Mouse (Mus musculus): ENCODE measurements at regions not wholly inside any gene's neighbourhood (a gene's known extent, or its start where the extent isn't known, plus 50 kb on each side); places are given as distances from the start of the nearest gene placed in this dataset.

- no peak for DNase-seq (ENCODE audit: low spot score)
Measured at GRCm38 (mm10) chr8:8054224-8054916, 606.7 kb downstream of the Efnb2 start.

GRCm38 (mm10) chr8:8051186-8051585, 609.9 kb downstream of the Efnb2 start:
- no peak for DNase-seq (ENCODE audit: low spot score)

DNA sequence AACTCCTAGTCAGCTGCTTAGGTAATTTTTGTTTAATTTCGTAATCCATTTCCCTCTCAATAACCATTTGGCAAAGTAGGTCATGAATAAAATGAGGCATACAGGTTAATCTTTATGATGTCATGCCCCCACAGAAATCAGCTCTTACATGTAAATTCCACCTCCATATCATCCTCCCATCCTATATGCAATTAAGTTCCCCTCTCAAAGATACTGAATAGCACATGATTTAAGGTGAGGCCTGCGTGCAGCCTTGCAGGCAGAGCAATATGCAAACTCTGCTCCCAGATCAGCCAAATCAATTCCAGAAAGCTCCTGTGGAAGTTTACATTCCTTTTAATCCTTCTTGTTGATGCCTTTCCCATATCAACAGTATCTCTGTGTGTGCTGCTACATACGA, 610.3 kb downstream of the Efnb2 start:
- DNase-seq (ENCODE audit: low spot score), result no peak

GRCm38 (mm10) chr8:8044926-8045325, 616.1 kb downstream of the Efnb2 start:
- DNase-seq (ENCODE audit: low spot score), result no peak

- no peak for DNase-seq (ENCODE audit: low spot score)
Measured at GRCm38 (mm10) chr8:8044296-8044695, 616.7 kb downstream of the Efnb2 start.

DNA sequence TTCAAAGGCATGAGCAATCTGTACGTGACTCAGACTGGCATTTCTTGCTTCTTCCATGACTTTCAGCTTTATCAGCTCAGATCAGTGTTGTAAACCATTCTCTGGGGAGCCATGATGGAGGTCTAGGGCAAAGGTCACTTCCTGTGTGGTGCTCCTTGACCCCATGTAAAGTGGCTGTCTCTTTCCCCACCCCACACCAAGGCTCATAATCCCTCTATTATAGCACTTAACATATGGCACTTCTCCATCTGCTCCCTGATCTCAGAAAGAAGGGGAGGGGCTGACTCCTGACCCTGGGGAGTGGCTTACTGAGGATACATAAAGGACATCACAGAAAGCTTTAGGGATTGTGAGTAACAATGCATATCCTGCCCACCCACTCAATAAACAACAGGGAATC, 623.1 kb downstream of the Efnb2 start:
- no peak for DNase-seq (ENCODE audit: low spot score)

- DNase-seq (ENCODE audit: low spot score), result no peak
Measured at GRCm38 (mm10) chr8:8011151-8011550, 649.9 kb downstream of the Efnb2 start.

- no peak for DNase-seq (ENCODE audit: low spot score)
Measured at GRCm38 (mm10) chr8:7994905-7995304, 666.1 kb downstream of the Efnb2 start.

GRCm38 (mm10) chr8:7988820-7989219, 672.2 kb downstream of the Efnb2 start:
- DNase-seq (ENCODE audit: low spot score), result no peak

DNA sequence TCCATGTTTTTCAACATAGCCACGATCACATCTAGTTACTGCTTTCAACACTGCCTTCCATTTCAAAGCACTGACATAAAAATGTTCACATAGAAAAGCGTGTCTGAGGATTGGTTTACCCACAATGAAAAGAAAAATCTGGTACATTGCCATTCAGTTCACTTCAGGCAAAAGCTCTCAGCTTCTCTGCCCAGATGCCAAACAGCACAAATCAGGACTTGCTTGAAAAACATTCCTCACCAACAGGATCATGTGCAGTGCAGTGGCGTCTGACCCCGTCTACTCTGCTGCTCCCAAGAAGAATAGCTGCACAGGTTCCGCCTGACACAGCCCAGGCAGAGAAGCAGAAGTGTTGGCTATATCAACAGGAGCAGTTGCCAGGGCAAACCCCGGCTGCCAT, 684.0 kb downstream of the Efnb2 start:
- no peak for DNase-seq (ENCODE audit: low spot score)

GRCm38 (mm10) chr8:7973791-7974190, 687.3 kb downstream of the Efnb2 start:
- DNase-seq (ENCODE audit: low spot score), result no peak

GRCm38 (mm10) chr8:7964276-7964675, 696.8 kb downstream of the Efnb2 start:
- DNase-seq (ENCODE audit: low spot score), result no peak

- no peak for DNase-seq (ENCODE audit: low spot score)
Measured at GRCm38 (mm10) chr8:7956745-7957144, 704.3 kb downstream of the Efnb2 start.

GRCm38 (mm10) chr8:7954851-7955250, 706.2 kb downstream of the Efnb2 start:
- DNase-seq (ENCODE audit: low spot score), result no peak

DNA sequence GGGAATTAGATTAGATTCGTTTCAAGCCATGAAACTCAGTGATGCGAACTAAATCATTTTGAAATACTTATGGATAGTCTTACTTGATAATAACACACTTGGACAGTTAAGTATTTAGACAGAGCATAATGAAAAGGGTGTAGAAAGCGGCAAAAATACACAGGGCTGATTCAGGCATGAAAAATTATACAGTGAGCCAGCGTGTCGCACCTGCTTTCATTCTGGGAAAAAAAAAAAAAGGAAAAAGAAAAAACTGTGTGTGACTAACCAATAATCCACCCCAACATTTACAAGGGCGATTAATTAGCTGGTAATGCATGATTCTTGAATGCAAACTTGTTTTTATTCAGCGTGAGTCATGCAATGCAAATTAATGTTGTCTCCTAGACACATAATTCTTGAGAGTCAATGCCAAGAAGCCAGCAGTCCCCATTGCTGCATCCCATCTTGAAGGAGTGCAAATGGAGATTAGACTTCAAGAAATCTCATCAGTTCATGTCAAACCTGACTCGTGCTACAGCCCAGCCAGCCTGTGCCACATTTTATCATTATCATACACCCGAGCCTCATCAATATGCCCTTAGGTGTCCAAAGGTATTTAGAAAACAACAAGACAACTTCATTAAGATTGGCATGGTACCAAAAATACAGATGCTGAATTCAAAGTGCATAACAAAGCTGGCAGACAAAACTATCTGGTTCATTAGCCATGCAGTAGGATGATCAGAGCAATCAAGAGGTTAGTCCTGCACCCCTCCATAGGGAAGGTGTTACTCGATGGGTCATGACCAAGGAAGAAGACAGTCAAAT, 714.9 kb downstream of the Efnb2 start:
- no peak for DNase-seq (ENCODE audit: low spot score)

DNA sequence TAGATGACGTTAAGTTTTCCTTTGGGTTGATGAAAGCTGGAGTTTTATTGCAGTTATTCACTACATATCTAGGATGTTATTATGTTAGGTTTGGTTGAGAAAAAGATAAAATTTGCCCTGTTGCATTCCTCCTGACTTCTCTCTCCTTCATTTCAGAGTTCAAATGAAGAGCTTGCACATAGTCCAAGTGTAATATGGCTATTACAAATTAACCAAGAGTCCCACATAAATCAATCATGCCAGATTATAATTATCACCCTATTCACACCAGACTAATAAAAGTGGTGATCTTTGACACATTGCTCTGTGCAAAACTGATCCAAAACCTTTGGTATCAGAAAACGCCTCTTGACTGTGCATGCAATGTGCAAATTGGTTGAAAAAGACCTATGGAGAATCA, 724.4 kb downstream of the Efnb2 start:
- DNase-seq (ENCODE audit: low spot score), result no peak

GRCm38 (mm10) chr8:7919416-7919815, 741.6 kb downstream of the Efnb2 start:
- DNase-seq (ENCODE audit: low spot score), result no peak

GRCm38 (mm10) chr8:7894338-7894737, 766.7 kb downstream of the Efnb2 start:
- DNase-seq (ENCODE audit: low spot score), result no peak

DNA sequence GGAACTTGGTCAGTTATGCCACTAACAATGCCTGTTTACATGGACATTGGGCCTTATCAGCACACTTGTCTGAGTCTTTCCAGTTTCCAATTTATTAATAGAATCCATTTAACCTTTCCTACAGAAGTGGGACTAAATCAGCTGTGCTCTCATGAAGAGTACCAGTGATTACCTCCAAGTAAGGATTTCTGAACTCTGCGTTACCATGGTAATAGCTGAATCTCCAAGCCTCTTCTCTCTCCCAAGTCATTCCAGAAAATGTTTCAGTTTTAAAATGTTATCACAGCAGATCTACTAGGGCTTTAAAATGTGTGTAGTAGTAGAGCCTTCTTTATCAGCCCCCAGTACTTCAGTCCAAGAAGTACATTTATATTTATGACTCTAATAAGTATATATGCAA, 807.9 kb downstream of the Efnb2 start:
- peak; percentile 7 for DNase-seq (ENCODE audit: low spot score)

DNA sequence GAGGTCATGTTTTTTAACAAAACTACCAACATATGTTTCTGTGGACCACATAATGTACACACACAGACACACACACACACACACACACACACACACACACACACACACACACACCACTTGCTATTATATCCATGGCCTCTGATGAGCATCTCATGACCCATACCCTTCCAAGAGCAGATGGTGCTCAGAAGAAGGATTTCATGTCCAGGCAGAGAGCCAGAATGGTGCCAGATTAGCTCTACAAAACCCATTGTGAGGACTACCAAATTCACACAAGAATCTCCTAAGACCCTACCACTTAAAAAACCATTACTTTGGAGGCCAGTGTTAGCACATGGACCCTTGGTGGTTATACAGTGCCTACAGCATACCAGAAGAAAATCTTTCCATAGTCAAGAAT, 810.5 kb downstream of the Efnb2 start:
- no peak for DNase-seq (ENCODE audit: low spot score)

GRCm38 (mm10) chr8:7831948-7832347, 829.1 kb downstream of the Efnb2 start:
- no peak for DNase-seq (ENCODE audit: low spot score)

GRCm38 (mm10) chr8:7827811-7828210, 833.2 kb downstream of the Efnb2 start:
- DNase-seq (ENCODE audit: low spot score), result no peak

- no peak for DNase-seq (ENCODE audit: low spot score)
Measured at GRCm38 (mm10) chr8:7808395-7808794, 852.6 kb downstream of the Efnb2 start.

- DNase-seq (ENCODE audit: low spot score), result no peak
Measured at GRCm38 (mm10) chr8:7799221-7799620, 861.8 kb downstream of the Efnb2 start.
